Comparison of ENCODE assay signal across 7 mouse cellular contexts in the genomic region with DNA sequence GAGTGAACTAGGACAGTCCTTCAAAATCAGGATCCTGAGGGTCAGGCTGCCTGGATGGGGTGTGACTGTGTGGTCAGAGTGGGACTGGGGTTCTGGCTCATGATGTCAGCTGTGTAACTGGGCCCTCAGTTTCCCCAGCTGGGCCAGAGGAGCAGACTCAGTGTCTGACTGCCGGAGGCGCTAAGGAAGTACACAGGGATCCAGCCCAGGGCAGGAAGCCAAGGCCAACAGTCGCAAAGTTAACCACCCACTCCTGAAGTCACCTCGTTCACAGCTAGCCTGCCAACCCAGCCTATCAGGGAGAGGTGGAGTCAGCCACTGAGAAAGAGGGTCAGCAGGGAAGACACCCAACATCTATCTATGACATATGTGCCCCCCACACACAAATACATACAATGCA. TPM values are rescaled to one million over a fixed set of nuclear protein-coding genes. Genes with fewer than 3 reads are reported as not detected.
A peak's percentile ranks its signal among the peaks of the same experiment; 100 is the strongest.
DNase-seq lines count a peak whose midpoint lies in the region; ATAC-seq lines count a peak whose summit lies in the region.

No protein-coding gene starts in this region.

- H3K9ac ChIP-seq in neural tube, embryonic 13.5 days = no peak overlapping the region
- no peak overlapping the region for H3K9ac ChIP-seq in heart, embryonic 11.5 days (ENCODE audit: low read depth, low read length)

- 74% methylated on average over 4 of the region's 4 CpGs for WGBS in neural tube, embryonic 13.5 days
- 55% methylated on average over 4 of the region's 4 CpGs for WGBS in heart, embryonic 11.5 days (ENCODE audit: insufficient replicate concordance)

- no peak for ATAC-seq in neural tube, embryonic 13.5 days (ENCODE audit: low read depth)
- ATAC-seq in heart, embryonic 11.5 days (replicated peaks; ENCODE audit: insufficient number of reproducible peaks, low FRiP score, low TSS enrichment) = no peak

- peaks cover 44% of the 10 kb centered on the region for H3K4me1 ChIP-seq in neural tube, embryonic 13.5 days (replicated peaks)
- H3K4me1 ChIP-seq in heart, embryonic 11.5 days (ENCODE audit: control insufficient read depth, insufficient read depth, low read length) = peaks cover 15% of the 10 kb centered on the region

- no peak for DNase-seq in neural tube, embryonic 10.5 days (ENCODE audit: extremely low spot score, low spot score)
- DNase-seq in kidney, postnatal 10 days = peak; percentile 72
- peak; percentile 76 for DNase-seq in testis, postnatal 10 days (ENCODE audit: low spot score)
- DNase-seq in cerebellum, postnatal 10 days = no peak
- DNase-seq in cerebellum, adult 9-10 months = no peak

- H3K27me3 ChIP-seq in neural tube, embryonic 13.5 days = no peaks in the 10 kb centered on the region
- H3K27me3 ChIP-seq in heart, embryonic 11.5 days (ENCODE audit: control insufficient read depth, insufficient read depth, low read length) = no peaks in the 10 kb centered on the region

- H3K27ac ChIP-seq in neural tube, embryonic 13.5 days (replicated peaks) = peak overlapping the region; percentile 74; the same call in 1 of the 2 replicates
- H3K27ac ChIP-seq in heart, embryonic 11.5 days (ENCODE audit: low read depth, low read length) = peak overlapping the region; percentile 47

- H3K4me3 ChIP-seq in neural tube, embryonic 13.5 days = no peak overlapping the region
- no peak overlapping the region for H3K4me3 ChIP-seq in heart, embryonic 11.5 days (ENCODE audit: low read depth, low read length)

- H3K4me2 ChIP-seq in neural tube, embryonic 13.5 days = no peak overlapping the region
- H3K4me2 ChIP-seq in heart, embryonic 11.5 days = no peak overlapping the region

- no peaks in the 10 kb centered on the region for H3K9me3 ChIP-seq in neural tube, embryonic 13.5 days
- no peaks in the 10 kb centered on the region for H3K9me3 ChIP-seq in heart, embryonic 11.5 days (replicated peaks; ENCODE audit: control insufficient read depth, low read length)

- no peaks in the 10 kb centered on the region for H3K36me3 ChIP-seq in neural tube, embryonic 13.5 days
- no peaks in the 10 kb centered on the region for H3K36me3 ChIP-seq in heart, embryonic 11.5 days (ENCODE audit: control insufficient read depth, insufficient read depth, low read length)

RNA-seq across cellular contexts. Expression of gene 2900026A02Rik, which starts 13.0 kb away (rescaled TPM):
- polyA plus RNA-seq in neural tube, embryonic 13.5 days (2015; fragmentation: Nextera tagmentation; extraction: Ambion mirVana) = 2.6 and 3.4 TPM in 2 replicates
- polyA plus RNA-seq in heart, embryonic 11.5 days (2014; fragmentation: Nextera tagmentation; extraction: Ambion mirVana) = 7.0 and 9.7 TPM in 2 replicates

RNA-seq across cellular contexts. Expression of gene Tmem211, which starts 18.7 kb away (rescaled TPM):
- polyA plus RNA-seq in neural tube, embryonic 13.5 days (2015; fragmentation: Nextera tagmentation; extraction: Ambion mirVana) = 0.14 TPM in 1 of 2 replicates, not detected in the other
- not detected in 2 replicates for polyA plus RNA-seq in heart, embryonic 11.5 days (2014; fragmentation: Nextera tagmentation; extraction: Ambion mirVana)

Comparison
In these comparisons a context has a peak if more than half of its experiments do, and no peak if none do; other contexts are left out.
1. DNase-seq: peak in kidney, postnatal 10 days (single experiment) and testis, postnatal 10 days (single experiment); none in neural tube, embryonic 10.5 days (single experiment), cerebellum, postnatal 10 days (0 of 2) and cerebellum, adult 9-10 months (single experiment).